Mouse (Mus musculus) embryonic fibroblast, embryonic 13.5 days (primary cell): Measurements from ENCODE around the gene Scp2. TPM values are rescaled to one million over a fixed set of nuclear protein-coding genes. Genes with fewer than 3 reads are reported as not detected.

Experiments
- H3K27ac ChIP-seq: 2 replicates; pipeline ENCODE4 v1.5.1; 2012; ENCODE audit warnings: low read length, control low read depth, inconsistent platforms; ENCODE audit not compliant: insufficient read depth
- H3K4me1 ChIP-seq: 2 replicates; pipeline ENCODE4 v1.6.1; 2011; ENCODE audit warnings: low read length; ENCODE audit not compliant: control insufficient read depth, insufficient read depth
- H3K4me3 ChIP-seq: 2 replicates; pipeline ENCODE4 v1.5.1; 2011; ENCODE audit warnings: mild to moderate bottlenecking, control low read depth, low read length; ENCODE audit not compliant: insufficient read depth
- CTCF ChIP-seq: IDR thresholded peaks from 2 replicates; pipeline ENCODE4 v1.5.1; 2011; ENCODE audit warnings: mild to moderate bottlenecking, control low read depth, low read length, moderate library complexity, borderline replicate concordance; ENCODE audit not compliant: insufficient read depth
- POLR2A ChIP-seq: IDR thresholded peaks from 2 replicates; pipeline ENCODE4 v1.6.1; 2011; ENCODE audit warnings: low read depth, mild to moderate bottlenecking, control low read depth, low read length, moderate library complexity
- polyA plus RNA-seq: library from polyadenylated mRNA; stranded (reverse); fragments of >200 nt; gene quantifications from 2 replicates; pipeline ENCODE4 v1.2.4, GENCODE M21; 2011; ENCODE audit warnings: low read depth; ENCODE audit not compliant: missing spikeins, insufficient read length

The Scp2 gene
- polyA plus RNA-seq, 1 experiment = 118 TPM

GRCm38 (mm10) chr4:108071235-108071901 is 73.4 kb downstream of the Scp2 start:
- peak; percentile 55; the same call in 1 of the 2 replicates for TF ChIP-seq POLR2A
- TF ChIP-seq CTCF = no peak
- peak overlapping the region; percentile 74 for H3K4me3 ChIP-seq
- no peak overlapping the region for H3K27ac ChIP-seq
- H3K4me1 ChIP-seq = no peaks in the 10 kb centered on the region

- TF ChIP-seq POLR2A = no peak
- TF ChIP-seq CTCF = no peak
- Histone ChIP-seq H3K4me3 (peak overlapping the region; percentile 74), H3K27ac (no peak overlapping the region), H3K4me1 (no peaks in the 10 kb centered on the region)
These were observed 74.1 kb downstream of the Scp2 start for GRCm38 (mm10) chr4:108070723-108071122.

- no peaks in the 10 kb centered on the region for H3K4me1 ChIP-seq
- H3K4me3 ChIP-seq = peak overlapping the region; percentile 74
- TF ChIP-seq POLR2A (no peak), CTCF (no peak)
- H3K27ac ChIP-seq = no peak overlapping the region
These were observed 74.5 kb downstream of the Scp2 start for GRCm38 (mm10) chr4:108070286-108070685.

DNA sequence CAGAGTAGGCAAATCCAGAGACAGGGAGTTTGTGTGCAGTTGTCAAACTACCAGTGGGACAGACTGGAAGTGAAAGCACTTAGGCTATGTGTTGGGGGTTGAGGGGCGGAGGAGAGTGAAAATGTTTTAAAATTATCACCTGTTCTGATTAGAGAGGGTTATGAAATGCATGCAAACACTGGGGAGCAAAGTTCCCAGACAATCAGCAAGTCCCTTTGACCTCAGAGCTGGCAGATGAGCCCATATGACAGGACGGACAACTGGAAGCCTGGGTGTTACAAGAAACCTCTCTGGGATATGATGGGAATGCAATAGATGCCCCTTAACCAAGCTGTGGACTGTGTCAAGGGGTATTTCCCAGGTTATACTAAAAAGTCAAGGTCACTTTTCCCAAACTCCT is 76.7 kb downstream of the Scp2 start:
- no peak overlapping the region for H3K27ac ChIP-seq
- no peak overlapping the region for H3K4me3 ChIP-seq
- no peaks in the 10 kb centered on the region for H3K4me1 ChIP-seq
- TF ChIP-seq POLR2A (no peak), CTCF (no peak)

GRCm38 (mm10) chr4:108067261-108067660 is 77.5 kb downstream of the Scp2 start:
- Histone ChIP-seq H3K4me1 (no peaks in the 10 kb centered on the region), H3K4me3 (no peak overlapping the region), H3K27ac (no peak overlapping the region)
- no peak for TF ChIP-seq POLR2A
- TF ChIP-seq CTCF = no peak

DNA sequence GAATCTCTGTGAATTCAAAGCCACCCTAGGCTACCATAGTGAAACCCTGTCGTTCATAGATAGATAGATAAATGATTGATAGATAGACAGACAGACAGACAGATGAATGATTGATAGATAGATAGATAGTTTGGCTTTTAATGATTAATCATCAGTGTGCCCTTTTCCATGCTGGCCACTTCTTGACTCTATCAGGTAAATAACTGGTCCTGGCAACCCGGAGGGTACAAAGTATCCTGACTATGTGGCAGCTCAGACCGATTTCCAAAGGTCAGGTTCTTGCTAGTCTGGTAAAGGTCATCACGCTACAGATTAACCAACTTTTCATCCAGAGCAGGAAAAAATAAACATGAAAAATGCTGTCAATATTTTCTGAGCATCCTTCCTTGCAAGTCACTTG is 78.2 kb downstream of the Scp2 start:
- TF ChIP-seq POLR2A (no peak), CTCF (no peak)
- H3K4me3 ChIP-seq = no peak overlapping the region
- H3K4me1 ChIP-seq = no peaks in the 10 kb centered on the region
- H3K27ac ChIP-seq = no peak overlapping the region

DNA sequence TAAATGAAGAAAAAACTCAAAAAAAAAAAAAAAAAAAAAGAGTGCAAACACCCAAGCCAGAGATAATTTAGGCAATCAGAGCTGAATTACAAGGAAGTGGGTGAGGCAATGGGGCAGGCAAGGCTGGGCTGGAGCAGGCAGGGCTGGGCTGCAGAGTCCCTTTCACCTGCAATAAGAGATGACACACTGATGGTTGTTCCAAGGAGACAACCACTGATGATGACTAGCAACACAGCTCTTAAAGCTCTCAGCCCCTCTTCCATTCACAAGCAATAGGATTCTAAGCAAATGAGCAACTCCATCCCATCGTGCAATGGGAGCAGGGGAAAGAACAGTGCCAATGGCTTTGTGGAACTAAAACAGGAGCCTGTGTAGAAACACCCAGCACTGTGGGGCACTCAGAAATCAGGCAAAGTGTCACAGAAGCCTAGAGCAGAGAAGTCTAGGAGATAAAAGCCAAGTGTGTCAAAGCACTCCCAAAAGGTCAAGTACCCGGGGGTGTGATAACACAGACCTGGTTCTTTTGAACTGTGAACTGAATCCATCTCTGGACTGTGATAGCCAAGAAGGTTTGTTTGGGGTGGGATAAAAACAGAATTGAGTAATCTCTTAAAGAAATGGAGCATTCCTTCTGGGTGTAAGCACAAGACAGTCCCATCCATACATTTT is 79.5 kb downstream of the Scp2 start:
- H3K27ac ChIP-seq = no peak overlapping the region
- no peaks in the 10 kb centered on the region for H3K4me1 ChIP-seq
- no peak for TF ChIP-seq POLR2A
- no peak for TF ChIP-seq CTCF
- no peak overlapping the region for H3K4me3 ChIP-seq

- H3K4me1 ChIP-seq = peaks cover 6% of the 10 kb centered on the region; the same call in 1 of the 2 replicates
- TF ChIP-seq CTCF = no peak
- TF ChIP-seq POLR2A = no peak
- no peak overlapping the region for H3K27ac ChIP-seq
- no peak overlapping the region for H3K4me3 ChIP-seq
These were observed 81.2 kb downstream of the Scp2 start for GRCm38 (mm10) chr4:108063616-108064015.

DNA sequence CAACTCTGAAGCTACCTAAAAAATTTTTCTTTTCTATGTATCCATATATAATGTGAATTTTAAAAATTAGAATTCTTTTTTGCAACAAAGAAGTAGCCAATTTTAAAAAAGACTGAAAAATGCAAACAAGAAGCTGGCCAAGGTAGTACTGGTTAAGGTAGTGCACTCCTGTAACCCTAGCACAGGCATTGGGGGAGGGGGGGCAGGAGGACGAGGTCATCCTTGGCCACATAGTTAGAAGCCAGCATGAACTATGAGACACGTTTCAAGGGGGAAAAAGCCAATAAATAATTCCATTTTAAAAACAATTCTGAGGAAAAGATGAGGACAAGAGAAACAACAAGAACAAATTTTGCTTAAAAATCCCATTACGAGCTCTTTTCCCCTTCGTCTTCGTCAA is 82.3 kb downstream of the Scp2 start:
- no peak overlapping the region for H3K27ac ChIP-seq
- no peak overlapping the region for H3K4me3 ChIP-seq
- H3K4me1 ChIP-seq = peaks cover 6% of the 10 kb centered on the region; the same call in 1 of the 2 replicates
- TF ChIP-seq POLR2A = no peak
- TF ChIP-seq CTCF = no peak

DNA sequence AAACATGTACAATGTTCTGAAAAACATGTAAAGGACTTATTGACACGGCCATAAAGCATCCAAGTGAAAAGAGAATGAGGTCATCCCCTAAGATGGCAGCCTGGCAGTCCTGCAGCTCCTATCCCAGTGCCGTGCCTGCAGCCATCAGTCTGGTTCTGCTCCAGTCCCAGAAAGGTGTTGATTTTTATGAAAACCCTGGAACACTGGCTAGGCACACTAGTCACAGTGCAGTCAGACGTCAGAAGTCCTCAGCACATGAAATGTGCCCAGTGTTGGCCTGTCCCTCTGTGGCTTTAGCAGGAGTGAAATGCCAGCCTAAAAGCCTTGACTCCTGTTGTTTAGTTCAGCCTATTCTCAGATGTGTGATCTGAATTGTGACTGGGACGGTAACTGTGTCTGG is 84.0 kb downstream of the Scp2 start:
- Histone ChIP-seq H3K4me1 (peaks cover 6% of the 10 kb centered on the region; the same call in 1 of the 2 replicates), H3K4me3 (no peak overlapping the region), H3K27ac (no peak overlapping the region)
- TF ChIP-seq CTCF (no peak), POLR2A (no peak)
